Mouse (Mus musculus) retina, adult 2 months (tissue): ENCODE measurements around the gene Poln.
A peak's percentile ranks its signal among the peaks of the same experiment; 100 is the strongest.

ENCODE experiments used
- DNase-seq: peaks from one replicate; pipeline ENCODE4 v3.0.0-alpha.2; 2012; ENCODE audit warnings: low read depth, low spot score

Poln gene

DNA sequence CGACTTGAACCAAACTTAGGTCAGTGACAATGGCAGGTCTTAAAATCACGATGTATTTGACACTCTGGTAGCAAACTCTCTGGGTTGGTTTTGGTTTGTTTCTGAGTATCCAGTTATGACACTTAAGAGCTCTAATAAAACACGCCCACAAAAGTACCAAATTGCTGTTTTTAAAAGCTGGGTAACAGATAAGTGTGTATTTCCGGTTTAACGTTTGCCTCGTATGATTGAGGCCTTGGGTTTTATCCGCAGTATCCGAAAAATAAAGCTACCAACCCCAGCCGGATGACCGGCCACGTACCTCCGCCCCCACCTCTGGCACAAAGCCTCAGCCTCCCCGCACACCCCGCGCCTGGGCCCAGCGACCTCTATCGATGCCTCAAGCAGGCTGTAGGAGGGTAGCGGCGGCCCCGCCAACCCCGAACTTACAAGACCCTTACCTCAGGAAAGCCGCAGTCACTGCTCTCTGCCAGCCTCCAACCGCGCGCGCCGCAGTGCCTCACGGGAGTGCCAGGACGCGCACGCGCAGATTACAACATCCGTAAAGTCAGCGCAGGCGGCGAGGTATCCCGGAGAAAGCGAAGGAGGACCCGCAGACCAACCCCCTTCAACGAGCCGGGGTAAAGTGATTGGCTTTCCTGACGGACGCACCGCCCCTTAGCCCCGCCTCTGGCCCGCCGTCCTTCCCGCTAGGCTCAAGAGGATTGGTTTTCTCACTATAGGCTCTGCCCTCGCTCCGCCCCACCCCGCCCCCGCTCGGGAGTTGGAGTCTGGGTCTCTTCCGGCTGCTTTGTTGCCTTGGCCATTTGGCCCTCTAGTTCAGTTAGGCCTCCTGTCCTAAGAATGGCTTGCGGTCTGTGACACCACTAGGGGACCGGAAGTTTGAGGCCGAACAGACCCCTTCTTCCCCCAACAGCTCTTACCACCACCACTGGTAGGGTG is at the start of gene Poln, which contains the start of gene Haus3:
Gene Poln, minus strand, starts transcription at position 499 of the 942 bp plus-strand sequence.
Gene Haus3, minus strand, starts transcription at position 578 of the 942 bp plus-strand sequence.
- DNase-seq: peak; percentile 87

DNA sequence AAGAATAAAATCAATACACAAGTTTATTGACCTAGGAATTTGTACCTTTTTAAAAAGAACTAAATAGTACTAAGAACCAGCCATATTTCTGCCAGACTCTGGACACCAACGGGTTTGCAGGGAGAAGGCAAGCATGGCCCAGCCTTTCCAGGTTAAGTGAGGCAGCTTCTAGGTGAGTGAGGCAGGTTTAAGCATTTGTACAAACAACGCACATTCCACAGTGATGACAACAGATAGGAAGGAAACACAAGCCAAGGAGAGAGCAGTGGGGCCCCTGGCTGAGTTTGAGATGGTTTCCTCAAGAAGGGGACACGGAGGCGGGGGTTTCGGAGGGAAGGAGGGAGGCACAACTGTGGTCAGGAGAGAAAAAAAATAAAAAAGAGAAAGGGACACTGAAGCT is 49.4 kb upstream of the Poln start:
- no peak for DNase-seq

DNA sequence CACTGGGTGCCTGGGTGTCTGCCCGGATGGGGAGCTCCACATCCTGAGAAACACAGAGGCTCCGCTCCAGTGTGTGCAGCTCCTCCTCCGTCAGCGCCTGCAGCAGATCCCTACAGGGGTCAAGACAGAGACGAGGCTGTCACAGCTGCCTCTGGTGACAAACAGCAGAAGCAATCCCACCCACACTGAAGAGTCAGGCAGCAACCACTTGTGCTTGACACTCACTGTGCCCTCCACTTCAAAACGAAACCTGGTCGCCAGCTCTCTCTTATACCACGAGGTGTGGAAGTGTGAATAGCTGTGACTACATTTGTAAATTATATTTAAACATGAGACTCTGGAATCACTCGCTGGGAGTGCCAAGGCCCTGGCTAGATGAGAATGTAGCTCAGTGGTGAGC is 48.5 kb upstream of the Poln start:
- DNase-seq: no peak

DNA sequence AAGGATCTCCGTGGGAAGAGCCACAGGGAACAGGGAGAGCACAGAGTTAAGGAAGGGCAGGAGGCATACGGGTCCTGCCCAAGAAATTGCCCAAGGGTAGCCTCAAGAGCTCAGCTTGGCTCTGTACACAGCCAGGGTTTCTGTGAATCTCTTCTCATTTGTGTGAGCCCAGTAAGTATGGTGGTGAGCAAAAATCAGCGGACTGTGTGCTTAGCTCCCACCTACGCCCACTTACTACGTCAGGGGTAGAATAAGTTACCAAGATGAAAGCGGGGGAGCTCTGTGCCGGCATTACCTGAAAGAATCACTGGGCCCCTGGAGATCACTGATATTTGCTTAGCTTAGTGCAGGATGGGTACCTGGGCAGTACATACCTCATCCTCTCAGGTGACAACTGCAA is 46.8 kb upstream of the Poln start:
- no peak for DNase-seq

DNA sequence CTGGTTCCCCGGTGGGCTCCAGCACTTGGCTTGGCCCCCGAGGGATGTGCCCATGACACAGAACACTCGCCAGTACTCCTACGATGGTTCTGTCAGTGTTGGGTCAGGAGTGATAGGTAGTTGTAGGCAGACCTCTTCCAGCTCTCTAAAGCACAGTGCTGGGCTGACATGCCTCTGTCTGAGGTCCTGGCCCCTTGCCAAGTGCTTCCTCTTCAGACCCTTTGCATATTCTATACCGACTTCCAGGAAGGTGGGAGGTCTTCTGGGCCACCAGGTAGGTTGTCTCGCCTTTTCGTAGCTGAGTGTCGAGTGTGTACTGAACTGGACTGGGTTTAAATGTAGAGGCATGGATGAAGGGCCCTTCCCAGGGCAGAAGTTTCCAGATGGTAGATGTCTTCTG is 44.4 kb upstream of the Poln start:
- DNase-seq: no peak

DNA sequence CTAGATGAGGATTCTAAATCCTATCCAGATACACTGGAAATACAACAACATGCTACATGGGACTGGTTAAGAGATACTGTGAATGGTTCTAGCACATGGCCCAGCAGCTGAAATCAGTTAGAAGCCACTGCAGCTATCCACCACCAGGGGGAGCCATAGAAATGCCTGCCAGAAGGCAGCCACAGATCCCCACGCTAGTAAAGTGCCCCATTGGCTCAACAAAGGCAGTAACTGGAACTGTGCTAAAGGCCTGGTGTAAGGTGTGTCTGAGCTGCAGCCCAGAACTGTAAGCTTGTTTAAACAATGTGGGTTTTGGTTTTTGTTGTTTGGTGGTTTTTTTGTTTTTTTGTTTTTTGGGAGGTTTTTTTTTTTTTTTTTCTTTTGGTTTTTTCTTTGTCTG is 41.0 kb upstream of the Poln start:
- DNase-seq: peak; percentile 59

DNA sequence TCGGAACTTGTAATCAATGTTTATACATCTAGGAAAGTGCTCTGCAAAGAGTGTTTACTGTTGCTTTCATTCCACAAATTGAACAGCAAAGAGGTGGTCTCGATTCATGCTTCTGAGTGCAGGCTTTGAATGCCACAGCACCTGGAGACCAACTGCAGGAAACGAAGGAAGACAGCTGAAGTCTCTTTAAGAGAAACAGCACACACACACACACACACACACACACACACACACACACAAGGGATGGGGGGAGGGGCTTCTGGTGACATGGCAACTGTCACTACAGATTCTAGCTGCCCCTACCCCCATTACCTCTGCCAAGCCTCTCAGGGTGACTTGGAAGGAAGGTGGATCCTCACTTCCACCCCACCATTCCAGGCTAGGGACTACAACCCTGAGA is 38.3 kb upstream of the Poln start:
- DNase-seq: no peak

DNA sequence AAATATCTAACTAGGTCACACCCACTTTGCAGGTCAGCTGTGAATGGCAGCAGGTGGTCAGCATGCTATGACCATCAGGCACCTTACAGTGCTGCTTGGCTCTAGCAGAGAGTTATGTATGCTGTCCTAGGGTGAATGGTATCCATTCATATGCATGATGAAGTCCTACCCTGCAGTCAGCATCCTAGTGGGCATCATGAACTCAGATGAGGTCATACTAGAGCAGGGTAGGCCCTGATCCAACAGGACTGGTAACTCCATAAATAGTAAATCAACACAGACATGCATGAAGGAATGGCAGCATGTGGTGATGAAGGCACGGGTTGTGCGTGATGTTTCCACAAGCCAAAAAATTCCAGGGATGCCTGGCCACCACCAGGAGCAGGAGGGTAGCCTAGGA is 36.5 kb upstream of the Poln start:
- no peak for DNase-seq

DNA sequence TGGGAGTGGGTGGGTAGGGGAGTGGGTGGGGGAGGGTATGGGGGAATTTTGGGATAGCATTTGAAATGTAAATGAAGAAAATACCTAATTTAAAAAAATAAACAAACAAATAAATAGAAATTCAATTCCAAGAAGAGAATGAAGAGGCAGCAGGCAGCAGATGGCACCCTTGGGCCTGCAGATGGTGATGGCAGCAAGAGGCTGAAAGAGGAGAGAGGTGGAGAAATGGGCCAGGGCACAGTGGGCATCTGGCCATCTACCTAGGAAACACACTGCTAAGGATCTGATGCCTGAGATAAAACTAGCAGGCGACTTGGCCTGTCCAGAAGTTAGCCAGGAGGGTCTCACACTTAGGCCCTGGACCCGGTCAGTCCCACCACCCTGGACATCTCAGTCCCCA is 35.7 kb upstream of the Poln start:
- DNase-seq: no peak

DNA sequence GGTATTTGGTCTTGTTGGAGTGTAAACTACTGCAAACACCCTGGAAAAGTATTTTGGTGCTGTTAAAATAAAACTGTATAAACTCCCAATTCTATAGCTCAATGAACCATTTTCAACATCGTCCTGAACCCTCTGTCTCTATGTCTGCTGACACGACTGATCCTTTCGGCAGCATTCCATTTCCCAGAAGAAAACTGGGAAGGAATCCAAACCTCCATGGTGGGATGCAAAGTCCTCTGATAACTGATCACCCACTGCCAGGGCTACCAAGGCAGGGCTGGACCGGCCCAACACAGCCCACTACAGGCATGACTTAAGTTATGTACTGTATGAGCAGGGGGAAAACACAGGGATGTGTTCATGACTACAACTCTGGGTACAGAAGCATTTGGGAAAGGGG is 32.8 kb upstream of the Poln start:
- DNase-seq: no peak

DNA sequence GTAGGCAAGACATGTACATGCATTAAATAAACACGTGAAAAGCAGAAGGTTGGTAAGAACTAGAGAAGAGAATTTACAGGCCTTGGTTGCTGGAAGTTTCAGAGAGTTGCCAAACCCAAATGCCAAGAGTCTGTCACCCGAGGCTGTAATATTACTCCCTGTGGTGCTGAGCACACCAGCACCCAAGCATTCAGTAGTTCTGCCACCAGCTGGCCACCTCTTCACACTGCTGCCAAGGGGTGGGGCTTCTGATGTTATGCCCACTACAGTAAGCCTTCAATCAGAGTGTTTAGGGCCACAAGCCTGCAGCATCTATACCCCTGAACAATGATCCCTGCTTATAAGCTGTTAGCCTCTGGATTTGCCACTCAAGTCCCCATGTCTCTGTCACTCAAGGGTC is 32.1 kb upstream of the Poln start:
- DNase-seq: no peak

DNA sequence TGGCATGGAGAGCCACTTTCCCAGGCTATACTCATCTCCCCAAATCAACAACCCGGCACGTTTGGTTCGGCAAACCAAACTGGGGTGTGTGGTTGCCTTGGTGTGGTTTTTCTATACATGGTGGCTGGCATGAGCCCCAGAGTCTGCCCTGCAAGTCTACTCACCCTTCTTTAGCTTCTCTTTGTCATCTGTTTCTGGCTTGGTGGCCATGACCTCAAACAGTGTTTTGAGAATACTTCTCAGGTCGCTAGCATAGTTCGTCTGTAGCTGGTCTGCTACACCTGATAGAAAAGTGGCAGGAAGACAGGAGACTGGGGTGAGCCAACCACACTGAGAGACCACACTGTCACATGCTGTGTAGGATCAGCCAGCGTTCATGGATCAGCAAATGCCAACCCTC is 29.4 kb upstream of the Poln start:
- no peak for DNase-seq

DNA sequence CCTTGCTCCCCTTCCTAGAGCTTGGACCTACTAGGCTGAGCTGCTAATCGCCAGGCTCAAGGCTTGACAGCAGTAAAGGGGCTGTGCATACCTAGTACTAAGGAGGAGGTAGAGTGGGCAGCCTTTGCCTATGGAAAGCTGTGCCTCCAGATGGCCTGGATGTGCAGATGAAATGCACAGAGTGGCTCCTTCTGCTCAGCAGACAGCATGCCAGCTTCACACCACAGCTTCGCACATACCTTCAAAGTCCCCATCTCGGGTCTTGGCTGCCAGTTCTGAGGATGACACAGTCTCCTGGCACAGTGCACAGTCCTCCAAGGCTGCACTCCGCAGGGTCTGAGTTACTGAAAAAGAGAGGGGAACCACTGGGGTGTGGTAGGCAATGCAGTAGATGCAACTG is 28.0 kb upstream of the Poln start:
- DNase-seq: no peak

DNA sequence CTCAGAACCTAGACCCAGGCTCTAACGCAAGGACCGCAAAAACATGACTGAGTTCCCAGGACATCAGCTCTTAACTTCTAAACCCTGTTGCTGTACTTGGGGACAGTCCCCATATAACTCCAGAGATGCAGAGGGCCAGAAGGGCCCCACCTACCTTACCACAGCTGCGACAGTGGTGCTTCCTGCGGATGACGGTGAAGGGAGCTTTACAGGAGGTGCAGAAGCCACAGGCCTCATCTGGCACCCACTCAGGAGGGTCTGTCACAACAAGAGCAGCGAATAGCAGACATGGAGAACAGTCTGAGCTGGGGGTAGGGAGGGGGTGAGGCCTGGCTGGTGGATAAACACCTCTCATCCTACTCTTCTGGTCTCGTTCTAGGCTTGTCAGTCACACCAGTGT is 27.2 kb upstream of the Poln start:
- no peak for DNase-seq

DNA sequence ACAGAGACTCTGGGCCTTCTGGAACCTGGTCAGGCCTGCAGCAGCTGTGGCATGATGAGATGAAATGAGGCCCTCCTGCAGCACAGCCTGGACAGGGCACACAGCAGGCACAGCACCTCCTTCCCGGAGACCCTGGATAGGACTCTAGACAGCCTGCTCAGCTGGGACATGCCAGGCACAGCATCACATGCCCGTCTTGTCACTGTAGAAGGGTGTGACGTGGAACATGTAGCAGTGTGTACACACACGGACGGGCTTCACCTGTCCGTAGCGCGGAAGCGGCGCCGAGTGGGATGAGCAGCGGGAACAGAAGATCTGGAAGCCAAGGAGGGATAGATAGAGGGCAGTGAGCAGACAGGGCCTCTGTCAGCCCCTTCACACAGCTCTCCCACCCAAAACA is 26.5 kb upstream of the Poln start:
- DNase-seq: no peak

DNA sequence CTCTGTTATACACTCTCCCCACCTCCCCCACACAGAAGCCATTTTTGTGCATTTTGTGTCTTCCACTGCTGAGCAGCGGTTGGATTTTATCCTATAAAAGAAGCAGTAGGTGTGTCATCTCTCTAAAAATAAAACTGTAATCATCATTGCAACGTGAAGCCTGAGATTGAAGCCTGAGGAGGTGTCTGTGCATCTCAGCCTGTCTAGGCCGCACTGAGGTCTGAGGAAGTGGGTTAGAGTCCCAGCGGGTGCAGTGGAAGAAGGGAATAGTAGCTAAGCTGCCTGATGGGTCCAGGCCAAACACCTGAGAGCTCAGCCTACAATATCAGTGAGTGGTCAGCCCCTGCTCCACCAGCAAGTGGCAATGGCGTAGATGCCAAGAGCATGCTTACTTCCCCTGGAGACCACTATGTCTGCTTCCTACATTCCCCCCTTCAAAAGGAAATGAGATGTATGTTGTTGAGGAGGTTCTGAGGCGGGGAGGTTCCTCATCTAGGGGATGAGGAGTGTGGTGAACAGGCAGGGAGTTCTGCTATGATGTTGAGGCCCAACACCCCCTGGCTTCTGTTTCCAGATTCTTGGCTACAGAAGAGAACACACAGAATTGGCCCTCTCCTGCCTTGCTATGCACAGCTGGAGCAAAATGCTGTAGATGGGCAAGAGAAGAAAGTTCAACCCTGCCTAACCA is 25.9 kb upstream of the Poln start:
- no peak for DNase-seq

DNA sequence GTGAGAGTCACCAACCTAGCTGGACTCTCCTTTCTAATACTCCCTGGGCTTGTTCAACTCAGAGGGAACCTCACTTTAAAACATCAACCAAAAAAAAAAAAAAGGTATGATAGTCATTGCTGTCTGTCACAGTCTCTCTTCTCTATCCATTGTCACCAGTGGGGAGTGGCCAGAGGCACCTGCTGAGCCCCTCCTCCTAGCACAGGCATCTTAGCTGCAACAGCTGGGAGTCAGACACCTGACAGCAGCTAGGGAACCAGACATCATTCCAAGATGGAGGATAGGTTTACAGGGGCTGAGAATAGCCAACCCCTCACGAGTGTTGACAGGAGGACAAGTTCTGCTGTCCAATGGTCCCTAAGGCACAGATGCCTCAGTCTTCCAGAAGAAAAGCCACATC is 25.2 kb upstream of the Poln start:
- no peak for DNase-seq

DNA sequence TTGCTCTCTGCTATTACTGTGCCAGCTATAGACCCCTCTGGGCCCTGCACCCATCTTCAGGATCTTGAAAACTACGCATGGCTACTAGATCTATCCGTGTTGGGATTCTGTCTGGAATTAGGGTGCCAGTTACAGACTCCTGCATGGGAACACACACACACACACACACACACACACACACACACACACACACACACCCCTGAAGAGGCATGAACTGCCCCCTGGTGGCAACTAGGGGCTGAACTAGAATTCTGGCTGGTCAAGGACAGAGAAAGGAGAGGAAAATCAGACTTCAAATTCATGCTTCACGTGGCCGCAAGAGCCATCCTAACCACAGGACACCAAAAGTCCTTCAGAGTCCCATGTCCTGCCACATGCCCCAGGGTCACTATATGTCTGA is 22.6 kb upstream of the Poln start:
- no peak for DNase-seq

DNA sequence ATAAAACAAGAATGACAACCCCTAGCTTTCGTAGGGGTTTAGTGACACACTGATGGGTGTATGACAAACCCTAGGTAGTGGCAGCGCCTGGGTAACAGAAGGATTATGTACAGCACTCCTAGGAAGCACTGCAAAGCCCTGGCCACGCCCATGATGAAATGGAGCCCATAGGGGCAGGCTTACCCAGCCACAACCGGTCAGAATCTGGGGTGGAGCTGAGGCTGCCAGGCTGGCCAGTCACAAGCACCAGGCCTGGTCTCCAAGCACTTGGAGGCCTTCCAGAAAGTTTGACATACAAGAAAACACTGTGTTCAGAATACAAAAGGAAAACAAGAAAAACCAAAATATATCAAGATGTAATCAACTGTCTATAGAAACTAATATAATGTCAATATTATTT is 21.8 kb upstream of the Poln start:
- no peak for DNase-seq

DNA sequence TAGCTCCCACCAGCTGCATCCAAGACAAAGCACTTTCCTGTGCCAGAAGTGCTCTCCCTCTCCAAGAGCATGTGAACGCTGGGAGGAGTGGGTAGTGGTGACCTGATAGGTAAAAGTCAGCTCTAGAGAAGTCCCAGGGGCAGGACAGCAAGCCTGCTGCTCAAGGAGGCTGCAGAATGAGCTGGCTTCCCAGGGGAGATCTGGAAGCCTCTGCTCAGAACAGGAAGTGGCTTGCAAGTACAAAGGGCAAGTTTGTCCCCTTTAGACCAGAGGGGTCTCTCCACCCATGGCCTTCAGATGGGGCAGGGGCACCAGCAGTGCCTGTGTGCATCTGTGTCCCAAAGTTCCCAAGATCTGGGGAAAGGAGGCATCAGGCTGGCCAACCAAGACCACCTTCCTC is 20.3 kb upstream of the Poln start:
- no peak for DNase-seq

DNA sequence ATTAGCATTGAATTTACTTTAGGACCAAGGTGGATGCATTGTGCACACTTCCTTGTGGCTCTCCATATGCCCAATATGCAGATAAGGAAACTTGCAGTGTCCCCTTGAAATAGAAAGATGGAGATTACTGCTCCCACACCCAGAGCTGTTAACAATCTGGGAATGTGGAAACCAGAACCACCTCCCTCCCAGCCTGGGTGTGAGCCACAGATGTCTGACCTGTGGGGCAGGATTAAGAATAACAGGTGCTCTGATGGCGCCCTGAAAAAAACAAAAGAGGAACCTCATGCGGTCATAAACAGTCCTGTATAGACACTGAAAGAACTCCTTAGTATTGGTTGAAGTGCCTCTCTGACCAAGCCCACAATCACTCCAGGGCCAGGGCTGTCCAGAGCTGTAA is 19.6 kb upstream of the Poln start:
- no peak for DNase-seq

DNA sequence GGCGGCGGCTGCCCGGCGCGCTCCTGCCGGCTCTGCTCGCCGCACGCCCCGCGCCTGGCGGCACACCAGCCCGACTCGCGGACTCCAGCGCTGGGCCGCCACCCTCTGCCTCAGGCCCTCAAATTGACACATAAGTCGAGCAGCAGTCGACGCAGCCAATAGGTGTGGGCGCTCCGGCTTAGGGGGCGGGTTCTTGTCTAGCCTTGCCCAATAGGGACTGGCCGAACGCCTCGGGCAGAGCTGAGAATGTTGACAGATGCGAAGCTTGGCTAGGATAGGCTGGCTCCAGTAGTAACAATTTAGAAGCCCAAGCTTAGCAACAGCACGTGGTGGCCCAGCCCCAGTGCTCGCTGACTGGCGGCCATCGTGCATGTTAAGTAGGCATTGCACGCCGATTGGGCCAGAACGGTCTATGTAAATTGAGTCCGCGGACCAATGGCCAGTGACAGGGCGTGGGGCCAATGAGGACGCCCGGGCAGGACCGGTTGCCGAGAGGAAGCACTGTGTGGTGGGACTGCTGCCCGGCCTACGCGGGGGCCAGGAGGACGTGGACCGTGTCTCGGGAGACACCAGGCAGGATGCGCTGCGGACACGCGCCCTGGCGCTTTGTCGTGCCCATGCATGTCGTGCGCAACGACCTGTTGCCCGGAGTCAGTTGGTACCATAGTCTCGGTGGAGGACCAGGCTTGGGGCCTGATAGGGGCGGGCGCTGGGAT is 18.5 kb upstream of the Poln start, which contains the start of gene Mxd4:
Gene Mxd4, minus strand, starts transcription at position 120 of the 716 bp plus-strand sequence.
- DNase-seq: peak; percentile 94
